Mouse (Mus musculus) T-helper 2 cell (primary cell): Measurements from ENCODE around the gene Dda1.

Experiments used
- in situ Hi-C: fragments of 300-600 bp; cut with MboI, MseI; formaldehyde crosslinking; loops from one replicate; pipeline ENCODE4 v1.15.1; 2025; ENCODE audit warnings: high pct_unique_total_duplicates

The Dda1 gene

GRCm38 (mm10) chr8:71466198-71466597 is 2.8 kb upstream of the Dda1 start:
- in situ Hi-C loops = loop anchor here (10.0 to 25.0 kb wide), 2 partner anchors 571 to 1104 kb away; partner anchors contain the start of genes Comp, Rpl18a, Slc5a5 and Upf1

GRCm38 (mm10) chr8:71467201-71467600 is 1.8 kb upstream of the Dda1 start:
- in situ Hi-C loops = loop anchor here (10.0 to 25.0 kb wide), 2 partner anchors 572 to 1105 kb away; partner anchors contain the start of genes Comp, Rpl18a, Slc5a5 and Upf1

GRCm38 (mm10) chr8:71468001-71468400 is 998 bp upstream of the Dda1 start:
- in situ Hi-C loops = loop anchor here (10.0 to 25.0 kb wide), 2 partner anchors 573 to 1106 kb away; partner anchors contain the start of genes Comp, Rpl18a, Slc5a5 and Upf1

GRCm38 (mm10) chr8:71469411-71469810 is 412 bp downstream of the Dda1 start:
- in situ Hi-C loops = loop anchor here (10.0 to 25.0 kb wide), 2 partner anchors 575 to 1107 kb away; partner anchors contain the start of genes Comp, Rpl18a, Slc5a5 and Upf1

GRCm38 (mm10) chr8:71470146-71470912 is 1.3 kb downstream of the Dda1 start:
- in situ Hi-C loops = loop anchor here (25.0 kb wide), 1 partner anchor 1108 kb away; the partner anchor contains the start of genes Comp and Upf1

- in situ Hi-C loops = loop anchor here (25.0 kb wide), 1 partner anchor 1109 kb away; the partner anchor contains the start of genes Comp and Upf1
Observed at GRCm38 (mm10) chr8:71470913-71471255, 1.9 kb downstream of the Dda1 start.

GRCm38 (mm10) chr8:71471861-71472260 is 2.9 kb downstream of the Dda1 start:
- in situ Hi-C loops = loop anchor here (25.0 kb wide), 1 partner anchor 1110 kb away; the partner anchor contains the start of genes Comp and Upf1

- in situ Hi-C loops = loop anchor here (25.0 kb wide), 1 partner anchor 1110 kb away; the partner anchor contains the start of genes Comp and Upf1
Observed at GRCm38 (mm10) chr8:71472601-71473386, 3.8 kb downstream of the Dda1 start.

- in situ Hi-C loops = loop anchor here (25.0 kb wide), 1 partner anchor 1112 kb away; the partner anchor contains the start of genes Comp and Upf1
Observed at GRCm38 (mm10) chr8:71474344-71474743, 5.3 kb downstream of the Dda1 start.

GRCm38 (mm10) chr8:71474785-71475701 is 6.0 kb downstream of the Dda1 start:
- in situ Hi-C loops = loop anchor here (25.0 kb wide), 1 partner anchor 1113 kb away; the partner anchor contains the start of genes Comp and Upf1

GRCm38 (mm10) chr8:71475702-71476075 is 6.7 kb downstream of the Dda1 start:
- in situ Hi-C loops = no loop called here

GRCm38 (mm10) chr8:71476099-71476940 is 7.3 kb downstream of the Dda1 start:
- in situ Hi-C loops = no loop called here

- in situ Hi-C loops = no loop called here
Observed at GRCm38 (mm10) chr8:71477196-71477845, 8.3 kb downstream of the Dda1 start.

GRCm38 (mm10) chr8:71478943-71479342 is 9.9 kb downstream of the Dda1 start:
- in situ Hi-C loops = no loop called here

- in situ Hi-C loops = no loop called here
Observed at GRCm38 (mm10) chr8:71483932-71484331, 14.9 kb downstream of the Dda1 start.

- in situ Hi-C loops = loop anchor here (5.0 kb wide), 2 partner anchors 53 to 812 kb away; partner anchors contain the start of genes Bst2 and Lsm4
Observed at GRCm38 (mm10) chr8:71484736-71485135, 15.7 kb downstream of the Dda1 start.

GRCm38 (mm10) chr8:71485142-71486135 is 16.4 kb downstream of the Dda1 start, which contains the start of gene Ano8:
Ano8 (minus strand) TSS chr8:71485963.
- in situ Hi-C loops = loop anchor here (5.0 kb wide), 2 partner anchors 52 to 813 kb away; partner anchors contain the start of genes Bst2 and Lsm4

- in situ Hi-C loops = loop anchor here (5.0 kb wide), 2 partner anchors 51 to 814 kb away; partner anchors contain the start of genes Bst2 and Lsm4
Observed at GRCm38 (mm10) chr8:71486136-71486529, 17.1 kb downstream of the Dda1 start.
